Mouse (Mus musculus) bone marrow, adult 2 months (tissue): ENCODE results near the gene Dyrk4.

ENCODE experiments used
- CTCF ChIP-seq: fragments of 200-500 bp; IDR thresholded peaks from 2 replicates; pipeline ENCODE4 v1.5.1; 2011; ENCODE audit warnings: low read length, control low read depth; ENCODE audit not compliant: control insufficient read depth, insufficient read depth
- POLR2A ChIP-seq: fragments of 200-500 bp; IDR thresholded peaks from 2 replicates; pipeline ENCODE4 v1.6.1; 2011; ENCODE audit warnings: low read depth, mild to moderate bottlenecking, control low read depth, low read length, borderline replicate concordance; ENCODE audit not compliant: control insufficient read depth

GRCm38 (mm10) chr6:126907876-126908275 is 13.8 kb downstream of the Dyrk4 start:
- no peak for TF ChIP-seq CTCF
- no peak for TF ChIP-seq POLR2A
